Mouse (Mus musculus): Measurements from ENCODE around the gene Slc39a7. TPM values are rescaled to one million over a fixed set of nuclear protein-coding genes. Genes with fewer than 3 reads are reported as not detected.
A peak's percentile ranks its signal among the peaks of the same experiment; 100 is the strongest.

Gene Slc39a7
- polyA plus RNA-seq (2012; rRNA removed) = 101 and 102 TPM in 2 replicates

- peak; percentile 94 to 98 for DNase-seq (ENCODE audit: extremely low spot score in 1 of 2, low spot score in 1 of 2)
Measured at GRCm38 (mm10) chr17:34031465-34032173, at the start of gene Slc39a7, which contains the start of gene Rxrb. TSS of gene Slc39a7 (minus strand) at chr17:34031682. TSS of gene Rxrb (plus strand) at chr17:34031812.

GRCm38 (mm10) chr17:34079621-34080020, 48.1 kb upstream of the Slc39a7 start:
- DNase-seq (ENCODE audit: extremely low spot score in 1 of 2, low spot score in 1 of 2) = peak; percentile 20 to 70

GRCm38 (mm10) chr17:34079002-34079401, 47.5 kb upstream of the Slc39a7 start:
- no peak for DNase-seq (ENCODE audit: extremely low spot score in 1 of 2, low spot score in 1 of 2)

- no peak for DNase-seq (ENCODE audit: extremely low spot score in 1 of 2, low spot score in 1 of 2)
Measured at GRCm38 (mm10) chr17:34078148-34078547, 46.7 kb upstream of the Slc39a7 start.

GRCm38 (mm10) chr17:34077549-34077948, 46.1 kb upstream of the Slc39a7 start:
- DNase-seq (ENCODE audit: extremely low spot score in 1 of 2, low spot score in 1 of 2) = peak; percentile 15 to 87

GRCm38 (mm10) chr17:34075271-34075670, 43.8 kb upstream of the Slc39a7 start:
- DNase-seq (ENCODE audit: extremely low spot score in 1 of 2, low spot score in 1 of 2) = peak; percentile 23 to 85

GRCm38 (mm10) chr17:34072091-34072490, 40.6 kb upstream of the Slc39a7 start:
- DNase-seq (ENCODE audit: extremely low spot score in 1 of 2, low spot score in 1 of 2) = no peak

GRCm38 (mm10) chr17:34068864-34069263, 37.4 kb upstream of the Slc39a7 start:
- DNase-seq (ENCODE audit: extremely low spot score in 1 of 2, low spot score in 1 of 2) = no peak

- no peak for DNase-seq (ENCODE audit: extremely low spot score in 1 of 2, low spot score in 1 of 2)
Measured at GRCm38 (mm10) chr17:34057224-34057623, 25.7 kb upstream of the Slc39a7 start.

- DNase-seq (ENCODE audit: extremely low spot score in 1 of 2, low spot score in 1 of 2) = no peak
Measured at GRCm38 (mm10) chr17:34047404-34048050, 16.0 kb upstream of the Slc39a7 start.

- DNase-seq (ENCODE audit: extremely low spot score in 1 of 2, low spot score in 1 of 2) = no peak
Measured at GRCm38 (mm10) chr17:34045941-34046340, 14.5 kb upstream of the Slc39a7 start.

GRCm38 (mm10) chr17:34039562-34040450, 8.3 kb upstream of the Slc39a7 start:
- no peak for DNase-seq (ENCODE audit: extremely low spot score in 1 of 2, low spot score in 1 of 2)

- DNase-seq (ENCODE audit: extremely low spot score in 1 of 2, low spot score in 1 of 2) = no peak
Measured at GRCm38 (mm10) chr17:34038878-34039561, 7.5 kb upstream of the Slc39a7 start, which contains the start of gene Col11a2. TSS of gene Col11a2 (plus strand) at chr17:34039437.

- no peak for DNase-seq (ENCODE audit: extremely low spot score in 1 of 2, low spot score in 1 of 2)
Measured at GRCm38 (mm10) chr17:34038440-34038839, 7.0 kb upstream of the Slc39a7 start.

GRCm38 (mm10) chr17:34037241-34037640, 5.8 kb upstream of the Slc39a7 start:
- no peak for DNase-seq (ENCODE audit: extremely low spot score in 1 of 2, low spot score in 1 of 2)

GRCm38 (mm10) chr17:34036647-34037046, 5.2 kb upstream of the Slc39a7 start:
- no peak for DNase-seq (ENCODE audit: extremely low spot score in 1 of 2, low spot score in 1 of 2)

GRCm38 (mm10) chr17:34035517-34035916, 4.0 kb upstream of the Slc39a7 start:
- no peak for DNase-seq (ENCODE audit: extremely low spot score in 1 of 2, low spot score in 1 of 2)

- DNase-seq (ENCODE audit: extremely low spot score in 1 of 2, low spot score in 1 of 2) = peak in 1 of 2 experiments; percentile 84
Measured at GRCm38 (mm10) chr17:34034064-34034463, 2.6 kb upstream of the Slc39a7 start.

- DNase-seq (ENCODE audit: extremely low spot score in 1 of 2, low spot score in 1 of 2) = no peak
Measured at GRCm38 (mm10) chr17:34033441-34033840, 2.0 kb upstream of the Slc39a7 start.

GRCm38 (mm10) chr17:34032806-34033205, 1.3 kb upstream of the Slc39a7 start:
- DNase-seq (ENCODE audit: extremely low spot score in 1 of 2, low spot score in 1 of 2) = no peak

Measured in frontal cortex, adult 2 months (tissue).